Mouse (Mus musculus) MEL (cell line): Measurements from ENCODE around the gene Pemt. TPM values are rescaled to one million over a fixed set of nuclear protein-coding genes. Genes with fewer than 3 reads are reported as not detected.

Source experiments
- DNase-seq: peaks from one replicate; pipeline ENCODE4 v3.0.0; 2011; ENCODE audit warnings: low read depth, low spot score
- H3K27ac ChIP-seq: 2 replicates; pipeline ENCODE4 v1.5.1; 2012; ENCODE audit warnings: low read depth, mild to moderate bottlenecking, control low read depth, low read length, moderate library complexity; ENCODE audit not compliant: control insufficient read depth
- H3K27me3 ChIP-seq, 2 experiments: fragments of 150-350 bp in 1 of 2; sonication (generic) in 1 of 2; 2 replicates each; pipeline ENCODE4 v1.6.1; 2012; ENCODE audit warnings: low read length in 2 of 2, mild to moderate bottlenecking in 2 of 2, improper control_type of control experiment in 1 of 2, moderate library complexity in 1 of 2; ENCODE audit not compliant: insufficient read depth in 2 of 2, control insufficient read depth in 1 of 2
- H3K36me3 ChIP-seq, 2 experiments: 2 replicates each; pipeline ENCODE4 v1.6.1; 2012 to 2014; ENCODE audit warnings: low read length in 2 of 2, improper control_type of control experiment in 1 of 2, inconsistent platforms in 1 of 2, mild to moderate bottlenecking in 1 of 2; ENCODE audit not compliant: insufficient read depth in 2 of 2, control insufficient read depth in 1 of 2
- H3K4me1 ChIP-seq, 2 experiments: fragments of 150-350 bp in 1 of 2; sonication (generic) in 1 of 2; 2 replicates each; pipeline ENCODE4 v1.6.1; 2012; ENCODE audit warnings: low read length in 2 of 2, improper control_type of control experiment in 1 of 2, mild to moderate bottlenecking in 1 of 2; ENCODE audit not compliant: insufficient read depth in 2 of 2, control insufficient read depth in 1 of 2
- H3K4me3 ChIP-seq, 2 experiments: fragments of 150-350 bp in 1 of 2; sonication (generic) in 1 of 2; 2 replicates each; pipeline ENCODE4 v1.5.1; 2012; ENCODE audit warnings: low read depth in 2 of 2, low read length in 2 of 2, mild to moderate bottlenecking in 2 of 2, moderate library complexity in 2 of 2, control low read depth in 1 of 2, improper control_type of control experiment in 1 of 2; ENCODE audit not compliant: control insufficient read depth in 1 of 2, insufficient read depth in 1 of 2
- H3K79me2 ChIP-seq: 2 replicates; pipeline ENCODE4 v1.6.1; 2012; ENCODE audit warnings: mild to moderate bottlenecking, low read length, moderate library complexity; ENCODE audit not compliant: control insufficient read depth, poor library complexity, insufficient read depth
- H3K9ac ChIP-seq: 2 replicates; pipeline ENCODE4 v1.6.1; 2012; ENCODE audit warnings: low read depth, mild to moderate bottlenecking, control low read depth, low read length, moderate library complexity; ENCODE audit not compliant: control insufficient read depth, poor library complexity, severe bottlenecking
- H3K9me3 ChIP-seq: fragments of 150-350 bp; sonication (generic); replicated peaks from 2 replicates; pipeline ENCODE4 v1.6.1; 2012; ENCODE audit warnings: mild to moderate bottlenecking, low read length, improper control_type of control experiment, moderate library complexity; ENCODE audit not compliant: insufficient read depth
- BHLHE40 ChIP-seq: IDR thresholded peaks from 2 replicates; pipeline ENCODE4 v1.6.1; 2012; ENCODE audit warnings: low read depth, mild to moderate bottlenecking, inconsistent platforms, low read length, improper control_type of control experiment, borderline replicate concordance
- CHD1 ChIP-seq: IDR thresholded peaks from 2 replicates; pipeline ENCODE4 v1.6.1; 2012; ENCODE audit warnings: low read depth, mild to moderate bottlenecking, inconsistent platforms, low read length, improper control_type of control experiment
- CHD2 ChIP-seq: IDR thresholded peaks from 2 replicates; pipeline ENCODE4 v1.6.1; 2011; ENCODE audit warnings: low read length, improper control_type of control experiment
- CTCF ChIP-seq, 3 experiments: IDR thresholded peaks in 2 of 3; conservative IDR thresholded peaks in 1 of 3; 2 replicates each; pipeline ENCODE4 v1.5.1; 2011 to 2012; ENCODE audit warnings: low read length in 3 of 3, low read depth in 2 of 3, mild to moderate bottlenecking in 2 of 3, improper control_type of control experiment in 1 of 3, inconsistent platforms in 1 of 3, mixed read lengths in 1 of 3, moderate library complexity in 1 of 3; ENCODE audit not compliant: control insufficient read depth in 1 of 3, insufficient read depth in 1 of 3, poor library complexity in 1 of 3, severe bottlenecking in 1 of 3
- EP300 ChIP-seq, 2 experiments: IDR thresholded peaks; 2 replicates each; pipeline ENCODE4 v1.6.1; 2011; ENCODE audit warnings: improper control_type of control experiment in 2 of 2, low read length in 2 of 2, low read depth in 1 of 2, mild to moderate bottlenecking in 1 of 2
- GABPA ChIP-seq: IDR thresholded peaks from 2 replicates; pipeline ENCODE4 v1.6.1; 2012; ENCODE audit warnings: low read depth, mild to moderate bottlenecking, inconsistent platforms, low read length, improper control_type of control experiment, moderate library complexity
- GATA1 ChIP-seq: IDR thresholded peaks from 2 replicates; pipeline ENCODE4 v1.6.1; 2011; ENCODE audit warnings: low read depth, low read length, improper control_type of control experiment
- JUND ChIP-seq: IDR thresholded peaks from 2 replicates; pipeline ENCODE4 v1.6.1; 2011; ENCODE audit warnings: low read depth, mild to moderate bottlenecking, improper control_type of control experiment, low read length
- KAT2A ChIP-seq: conservative IDR thresholded peaks from 2 replicates; pipeline ENCODE4 v1.6.1; 2012; ENCODE audit warnings: low read depth, low read length, improper control_type of control experiment, inconsistent platforms
- MAZ ChIP-seq: IDR thresholded peaks from 2 replicates; pipeline ENCODE4 v1.6.1; 2012; ENCODE audit warnings: low read depth, mild to moderate bottlenecking, inconsistent platforms, low read length, improper control_type of control experiment
- MEF2A ChIP-seq: IDR thresholded peaks from 2 replicates; pipeline ENCODE4 v1.6.1; 2014; ENCODE audit warnings: low read depth, mild to moderate bottlenecking, inconsistent platforms, low read length, improper control_type of control experiment; ENCODE audit not compliant: poor library complexity, insufficient replicate concordance, severe bottlenecking; ENCODE audit errors: extremely low read depth
- MXI1 ChIP-seq: IDR thresholded peaks from 2 replicates; pipeline ENCODE4 v1.6.1; 2011; ENCODE audit warnings: mild to moderate bottlenecking, low read depth, low read length, improper control_type of control experiment
- MYB ChIP-seq: IDR thresholded peaks from 2 replicates; pipeline ENCODE4 v1.6.1; 2011; ENCODE audit warnings: mild to moderate bottlenecking, low read depth, low read length, improper control_type of control experiment
- NRF1 ChIP-seq: IDR thresholded peaks from 2 replicates; pipeline ENCODE4 v1.6.1; 2014; ENCODE audit warnings: low read depth, mild to moderate bottlenecking, inconsistent platforms, low read length, improper control_type of control experiment, moderate library complexity; ENCODE audit not compliant: poor library complexity, insufficient read depth, severe bottlenecking
- POLR2A ChIP-seq, 2 experiments: IDR thresholded peaks; 2 replicates each; pipeline ENCODE4 v1.6.1; 2011 to 2012; ENCODE audit warnings: low read length in 2 of 2, mild to moderate bottlenecking in 2 of 2, control low read depth in 1 of 2, improper control_type of control experiment in 1 of 2, low read depth in 1 of 2, moderate library complexity in 1 of 2; ENCODE audit not compliant: control insufficient read depth in 1 of 2, insufficient read depth in 1 of 2, poor library complexity in 1 of 2
- POLR2AphosphoS2 ChIP-seq: IDR thresholded peaks from 2 replicates; pipeline ENCODE4 v1.6.1; 2011; ENCODE audit warnings: low read length, improper control_type of control experiment
- POLR2AphosphoS5 ChIP-seq: IDR thresholded peaks from 2 replicates; pipeline ENCODE4 v1.6.1; 2012; ENCODE audit warnings: low read depth, borderline replicate concordance, mild to moderate bottlenecking, inconsistent platforms, low read length, moderate library complexity, mixed read lengths
- RAD21 ChIP-seq: IDR thresholded peaks from 2 replicates; pipeline ENCODE4 v1.6.1; 2011; ENCODE audit warnings: mild to moderate bottlenecking, low read depth, low read length, improper control_type of control experiment
- RCOR1 ChIP-seq: IDR thresholded peaks from 2 replicates; pipeline ENCODE4 v1.6.1; 2012; ENCODE audit warnings: low read depth, mild to moderate bottlenecking, inconsistent platforms, low read length, improper control_type of control experiment
- SMC3 ChIP-seq: IDR thresholded peaks from 2 replicates; pipeline ENCODE4 v1.6.1; 2011; ENCODE audit warnings: low read depth, low read length, improper control_type of control experiment
- TAL1 ChIP-seq: IDR thresholded peaks from 2 replicates; pipeline ENCODE4 v1.6.1; 2012; ENCODE audit warnings: mild to moderate bottlenecking, inconsistent platforms, low read length, moderate library complexity, mixed read lengths
- TBP ChIP-seq: IDR thresholded peaks from 2 replicates; pipeline ENCODE4 v1.8.0; 2011; ENCODE audit warnings: low read depth, low read length, improper control_type of control experiment
- TCF12 ChIP-seq: IDR thresholded peaks from 2 replicates; pipeline ENCODE4 v1.6.1; 2014; ENCODE audit warnings: low read depth, mild to moderate bottlenecking, inconsistent platforms, low read length, improper control_type of control experiment, moderate library complexity
- USF1 ChIP-seq: IDR thresholded peaks from 2 replicates; pipeline ENCODE4 v1.6.1; 2014; ENCODE audit warnings: low read depth, mild to moderate bottlenecking, inconsistent platforms, low read length, improper control_type of control experiment, moderate library complexity
- USF2 ChIP-seq, 2 experiments: IDR thresholded peaks; 2 replicates each; pipeline ENCODE4 v1.6.1; 2011 to 2012; ENCODE audit warnings: improper control_type of control experiment in 2 of 2, low read length in 2 of 2, borderline replicate concordance in 1 of 2, inconsistent platforms in 1 of 2, low read depth in 1 of 2, mild to moderate bottlenecking in 1 of 2; ENCODE audit not compliant: insufficient read depth in 1 of 2
- ZC3H11A ChIP-seq: IDR thresholded peaks from 2 replicates; pipeline ENCODE4 v1.6.1; 2012; ENCODE audit warnings: low read depth, mild to moderate bottlenecking, inconsistent platforms, low read length, improper control_type of control experiment
- ZMIZ1 ChIP-seq: IDR thresholded peaks from 2 replicates; pipeline ENCODE4 v1.6.1; 2012; ENCODE audit warnings: low read depth, mild to moderate bottlenecking, inconsistent platforms, low read length, improper control_type of control experiment, moderate library complexity
- polyA plus RNA-seq, 2 experiments: library from polyadenylated mRNA; stranded (reverse) in 1 of 2; unstranded in 1 of 2; fragments of >175 nt in 1 of 2; fragments of >200 nt in 1 of 2; gene quantifications; 2 replicates each; pipeline versions ENCODE4 v1.2.1 to v1.2.4; 2012; ENCODE audit warnings: low replicate concordance in 2 of 2, low read depth in 1 of 2; ENCODE audit not compliant: insufficient read length in 2 of 2, insufficient read depth in 1 of 2, missing spikeins in 1 of 2
- total RNA-seq: library from RNA; depleted of rRNA; stranded (reverse); fragments of 300-350 nt; gene quantifications from 2 replicates; pipeline ENCODE4 v1.2.3, GENCODE M21; 2012

Pemt gene
- total and polyA plus RNA-seq, 3 experiments: 26.1 to 27.9 TPM; not detected in 1

DNA sequence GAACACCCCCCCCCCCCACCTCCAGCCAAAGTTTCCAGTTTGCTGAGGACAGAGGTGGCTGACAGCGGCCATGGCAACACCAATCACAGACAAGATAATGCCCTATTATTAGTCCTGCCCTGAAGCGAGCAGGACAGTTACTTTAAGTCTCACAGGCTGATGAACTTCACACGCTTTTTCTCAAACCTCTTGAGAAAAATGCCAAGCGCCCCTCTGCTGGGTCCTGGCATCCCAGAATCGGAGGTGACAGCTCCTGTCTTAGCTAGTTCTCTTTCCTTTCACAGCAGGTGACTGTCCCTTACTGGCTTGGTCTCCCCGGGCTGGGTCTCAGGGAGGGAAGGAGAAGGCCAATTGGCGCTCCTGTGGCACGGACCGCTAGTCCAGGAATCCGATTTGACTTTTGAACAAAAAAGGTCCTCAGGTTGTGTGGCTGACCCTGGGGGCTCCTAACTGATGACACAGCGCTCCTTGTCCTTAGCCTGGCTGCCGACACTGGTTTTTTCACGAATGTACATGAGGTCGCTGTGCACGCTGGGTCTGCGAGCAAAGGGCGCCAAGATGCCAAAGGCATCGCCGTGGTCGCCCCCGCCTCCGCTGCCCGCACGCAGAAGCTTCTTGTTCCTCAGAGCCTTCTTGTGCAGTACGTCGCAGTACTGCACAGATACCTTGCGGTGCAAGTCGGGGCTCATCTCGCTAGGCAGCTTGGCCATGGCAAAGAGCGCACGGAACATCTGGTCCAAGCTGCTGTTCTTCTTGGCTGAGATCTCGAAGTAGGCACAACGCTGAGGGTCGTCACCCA is 82.7 kb downstream of the Pemt start:
- DNase-seq: no peak
- Histone ChIP-seq H3K9me3 (no peaks in the 10 kb centered on the region), H3K4me1 (peaks cover 18 to 28% of the 10 kb centered on the region in 2 experiments), H3K27me3 (no peaks in the 10 kb centered on the region), H3K9ac (no peak overlapping the region), H3K36me3 (peaks cover 2 to 9% of the 10 kb centered on the region in 2 experiments), H3K27ac (no peak overlapping the region), H3K79me2 (no peaks in the 10 kb centered on the region), H3K4me3 (no peak overlapping the region)
- TF ChIP-seq GATA1 (no peak), MEF2A (no peak), CHD1 (no peak), TBP (no peak), TCF12 (no peak), CHD2 (no peak), USF2 (IDR thresholded peaks at IDR 0.05; ENCODE audit: borderline replicate concordance in 1 of 2, insufficient read depth in 1 of 2, low read depth in 1 of 2, low read length in 2 of 2) (no peak), USF1 (no peak), MYB (no peak), RCOR1 (no peak), POLR2AphosphoS5 (no peak), ZC3H11A (no peak), RAD21 (no peak), NRF1 (no peak), TAL1 (no peak), EP300 (IDR thresholded peaks at IDR 0.05; ENCODE audit: low read depth in 1 of 2, low read length in 2 of 2) (no peak), BHLHE40 (no peak), MXI1 (no peak)

DNA sequence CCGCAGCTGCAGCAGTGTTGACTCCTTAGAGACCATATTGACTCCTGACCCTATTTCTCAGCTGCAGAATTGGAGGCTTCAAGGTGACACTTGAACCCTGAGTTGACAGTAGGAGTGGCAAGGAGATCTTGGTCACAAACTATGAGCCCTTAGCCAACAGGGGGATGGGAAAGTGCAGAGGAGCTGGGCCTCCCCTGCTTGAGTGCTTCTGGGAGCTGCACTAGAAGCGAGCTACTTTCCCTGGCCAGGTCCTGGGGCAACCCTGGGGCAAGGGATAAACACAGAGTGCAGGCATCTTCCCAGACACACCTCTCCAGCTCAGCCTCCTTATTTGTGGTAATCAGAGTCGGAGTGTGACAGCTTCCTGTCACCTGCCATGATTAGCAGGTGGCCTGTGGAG is 83.7 kb downstream of the Pemt start:
- Histone ChIP-seq H3K27ac (no peak overlapping the region), H3K4me1 (peaks cover 18 to 28% of the 10 kb centered on the region in 2 experiments), H3K79me2 (no peaks in the 10 kb centered on the region), H3K9ac (no peak overlapping the region), H3K36me3 (peaks cover 2 to 9% of the 10 kb centered on the region in 2 experiments), H3K27me3 (no peaks in the 10 kb centered on the region), H3K9me3 (no peaks in the 10 kb centered on the region), H3K4me3 (no peak overlapping the region)
- TF ChIP-seq MXI1: no peak
- TF ChIP-seq ZMIZ1: no peak
- TF ChIP-seq MAZ: no peak
- no peak for TF ChIP-seq NRF1
- no peak for TF ChIP-seq MYB
- no peak for TF ChIP-seq POLR2AphosphoS2
- no peak for TF ChIP-seq RAD21
- TF ChIP-seq GABPA: no peak
- no peak for TF ChIP-seq POLR2AphosphoS5
- TF ChIP-seq USF1: no peak
- TF ChIP-seq TBP: no peak
- no peak for TF ChIP-seq POLR2A (IDR thresholded peaks at IDR 0.05; ENCODE audit: control insufficient read depth in 1 of 2, insufficient read depth in 1 of 2, low read depth in 1 of 2, low read length in 2 of 2, poor library complexity in 1 of 2)
- no peak for TF ChIP-seq CTCF (IDR thresholded peaks at IDR 0.05 in 2 of 3, conservative IDR thresholded peaks at IDR 0.05 in 1 of 3; ENCODE audit: control insufficient read depth in 1 of 3, insufficient read depth in 1 of 3, low read depth in 2 of 3, low read length in 3 of 3, poor library complexity in 1 of 3, severe bottlenecking in 1 of 3)
- TF ChIP-seq JUND: no peak
- no peak for TF ChIP-seq BHLHE40
- no peak for TF ChIP-seq KAT2A
- TF ChIP-seq CHD1: no peak
- no peak for TF ChIP-seq SMC3
- no peak for TF ChIP-seq USF2 (IDR thresholded peaks at IDR 0.05; ENCODE audit: borderline replicate concordance in 1 of 2, insufficient read depth in 1 of 2, low read depth in 1 of 2, low read length in 2 of 2)
- DNase-seq: no peak
